Mouse (Mus musculus): ENCODE measurements around the gene Rap2c.

Rap2c gene

GRCm38 (mm10) chrX:51017851-51018785 lies at the start of gene Rap2c:
Gene Rap2c (minus strand): TSS chrX:51018018.
- peak; percentile 7 for DNase-seq (ENCODE audit: low spot score)

GRCm38 (mm10) chrX:51066539-51067286 lies 48.9 kb upstream of the Rap2c start:
- DNase-seq (ENCODE audit: low spot score): no peak

- peak; percentile 7 for DNase-seq (ENCODE audit: low spot score)
Measured at GRCm38 (mm10) chrX:51065773-51066172, 48.0 kb upstream of the Rap2c start.

- DNase-seq (ENCODE audit: low spot score): no peak
Measured at GRCm38 (mm10) chrX:51065158-51065664, 47.4 kb upstream of the Rap2c start.

GRCm38 (mm10) chrX:51060220-51060619 lies 42.4 kb upstream of the Rap2c start:
- no peak for DNase-seq (ENCODE audit: low spot score)

GRCm38 (mm10) chrX:51058741-51059140 lies 40.9 kb upstream of the Rap2c start:
- no peak for DNase-seq (ENCODE audit: low spot score)

GRCm38 (mm10) chrX:51058317-51058716 lies 40.5 kb upstream of the Rap2c start:
- DNase-seq (ENCODE audit: low spot score): no peak

GRCm38 (mm10) chrX:51051680-51052461 lies 34.1 kb upstream of the Rap2c start:
- DNase-seq (ENCODE audit: low spot score): no peak

GRCm38 (mm10) chrX:51035678-51036209 lies 17.9 kb upstream of the Rap2c start:
- DNase-seq (ENCODE audit: low spot score): no peak

- DNase-seq (ENCODE audit: low spot score): no peak
Measured at GRCm38 (mm10) chrX:51019884-51020283, 2.1 kb upstream of the Rap2c start.

GRCm38 (mm10) chrX:51018786-51019179 lies 965 bp upstream of the Rap2c start:
- DNase-seq (ENCODE audit: low spot score): peak; percentile 31

- no peak for DNase-seq (ENCODE audit: low spot score)
Measured at GRCm38 (mm10) chrX:51016926-51017325, 892 bp downstream of the Rap2c start.

- no peak for DNase-seq (ENCODE audit: low spot score)
Measured at GRCm38 (mm10) chrX:51012280-51012679, 5.5 kb downstream of the Rap2c start.

GRCm38 (mm10) chrX:51010323-51010722 lies 7.5 kb downstream of the Rap2c start:
- no peak for DNase-seq (ENCODE audit: low spot score)

- DNase-seq (ENCODE audit: low spot score): no peak
Measured at GRCm38 (mm10) chrX:51000791-51001190, 17.0 kb downstream of the Rap2c start.

GRCm38 (mm10) chrX:50995310-50995709 lies 22.5 kb downstream of the Rap2c start:
- no peak for DNase-seq (ENCODE audit: low spot score)

- no peak for DNase-seq (ENCODE audit: low spot score)
Measured at GRCm38 (mm10) chrX:50991324-50991723, 26.5 kb downstream of the Rap2c start.

GRCm38 (mm10) chrX:50989940-50990339 lies 27.9 kb downstream of the Rap2c start:
- no peak for DNase-seq (ENCODE audit: low spot score)

GRCm38 (mm10) chrX:50988581-50988980 lies 29.2 kb downstream of the Rap2c start:
- DNase-seq (ENCODE audit: low spot score): no peak

- DNase-seq (ENCODE audit: low spot score): peak; percentile 4
Measured at GRCm38 (mm10) chrX:50978428-50978827, 39.4 kb downstream of the Rap2c start.

GRCm38 (mm10) chrX:50972145-50972544 lies 45.7 kb downstream of the Rap2c start:
- DNase-seq (ENCODE audit: low spot score): no peak

GRCm38 (mm10) chrX:50969907-50970306 lies 47.9 kb downstream of the Rap2c start:
- no peak for DNase-seq (ENCODE audit: low spot score)
